Mouse (Mus musculus) kidney, adult 2 months (tissue): ENCODE data around the gene Galnt14. TPM values are rescaled to one million over a fixed set of nuclear protein-coding genes. Genes with fewer than 3 reads are reported as not detected.

Experiments
- DNase-seq: peaks from one replicate; pipeline ENCODE4 v3.0.0; 2021
- H3K27ac ChIP-seq: fragments of 200-500 bp; 2 replicates; pipeline ENCODE4 v1.5.1; 2012; ENCODE audit warnings: low read depth, low read length, control low read depth, inconsistent platforms; ENCODE audit not compliant: insufficient read depth
- H3K27me3 ChIP-seq: fragments of 200-500 bp; replicated peaks from 2 replicates; pipeline ENCODE4 v1.6.1; 2012; ENCODE audit warnings: mild to moderate bottlenecking, moderate library complexity, low read length, inconsistent platforms; ENCODE audit not compliant: control insufficient read depth, insufficient read depth
- H3K36me3 ChIP-seq: fragments of 200-500 bp; 2 replicates; pipeline ENCODE4 v1.6.1; 2012; ENCODE audit warnings: mild to moderate bottlenecking, moderate library complexity, low read length, inconsistent platforms; ENCODE audit not compliant: control insufficient read depth, insufficient read depth
- H3K4me1 ChIP-seq: fragments of 200-500 bp; 2 replicates; pipeline ENCODE4 v1.6.1; 2011; ENCODE audit warnings: low read length; ENCODE audit not compliant: control insufficient read depth, insufficient read depth
- H3K4me3 ChIP-seq: fragments of 200-500 bp; 2 replicates; pipeline ENCODE4 v1.5.1; 2011; ENCODE audit warnings: mild to moderate bottlenecking, low read depth, low read length, control low read depth; ENCODE audit not compliant: insufficient read depth
- CTCF ChIP-seq: fragments of 200-500 bp; conservative IDR thresholded peaks from 2 replicates; pipeline ENCODE4 v1.5.1; 2011; ENCODE audit warnings: low read depth, mild to moderate bottlenecking, control low read depth, low read length, moderate library complexity, mixed read lengths; ENCODE audit not compliant: insufficient read depth, insufficient read length
- POLR2A ChIP-seq: fragments of 200-500 bp; IDR thresholded peaks from one replicate; pipeline ENCODE4 v1.6.1; 2011; ENCODE audit warnings: low read depth, low read length, control low read depth
- WGBS: fragments of 180-500 bp; shearing (Covaris S2); methylation state at CpG from one replicate; pipeline ENCODE4 v1.1.7; 2018; 5-methylcytosine and 5-hydroxymethylcytosine counted together
- polyA plus RNA-seq: library from polyadenylated mRNA; depleted of rRNA; stranded (reverse); fragments of >200 nt; gene quantifications from 2 replicates; pipeline ENCODE4 v1.2.3, GENCODE M21; 2012

Galnt14 gene
- polyA plus RNA-seq, 1 experiment: 43.7 TPM

GRCm38 (mm10) chr17:73522169-73522568 is 188.1 kb downstream of the Galnt14 start:
- 90% methylated on average over 7 of the region's 7 CpGs for WGBS
- no peak for DNase-seq
- TF ChIP-seq POLR2A (no peak), CTCF (no peak)
- Histone ChIP-seq H3K27me3 (no peaks in the 10 kb centered on the region), H3K36me3 (no peaks in the 10 kb centered on the region), H3K4me1 (no peaks in the 10 kb centered on the region), H3K27ac (no peak overlapping the region), H3K4me3 (no peak overlapping the region)

- DNase-seq: no peak
- Histone ChIP-seq H3K4me1 (no peaks in the 10 kb centered on the region), H3K27me3 (no peaks in the 10 kb centered on the region), H3K4me3 (no peak overlapping the region), H3K27ac (no peak overlapping the region), H3K36me3 (no peaks in the 10 kb centered on the region)
- 91% methylated on average over 5 of the region's 5 CpGs for WGBS
- TF ChIP-seq POLR2A: no peak
- TF ChIP-seq CTCF: no peak
These were observed 190.9 kb downstream of the Galnt14 start for GRCm38 (mm10) chr17:73519350-73519749.

GRCm38 (mm10) chr17:73518359-73518758 is 191.9 kb downstream of the Galnt14 start:
- H3K4me3 ChIP-seq: no peak overlapping the region
- no peaks in the 10 kb centered on the region for H3K4me1 ChIP-seq
- TF ChIP-seq POLR2A (no peak), CTCF (no peak)
- H3K27me3 ChIP-seq: no peaks in the 10 kb centered on the region
- WGBS: 87% methylated on average over 1 of the region's 1 CpGs
- DNase-seq: no peak
- H3K36me3 ChIP-seq: no peaks in the 10 kb centered on the region
- no peak overlapping the region for H3K27ac ChIP-seq

- 92% methylated on average over 3 of the region's 3 CpGs for WGBS
- no peaks in the 10 kb centered on the region for H3K27me3 ChIP-seq
- H3K36me3 ChIP-seq: no peaks in the 10 kb centered on the region
- H3K4me1 ChIP-seq: no peaks in the 10 kb centered on the region
- no peak for DNase-seq
- H3K4me3 ChIP-seq: no peak overlapping the region
- TF ChIP-seq CTCF (no peak), POLR2A (no peak)
- no peak overlapping the region for H3K27ac ChIP-seq
These were observed 194.7 kb downstream of the Galnt14 start for GRCm38 (mm10) chr17:73515506-73515905.

GRCm38 (mm10) chr17:73514862-73515261 is 195.4 kb downstream of the Galnt14 start:
- Histone ChIP-seq H3K4me1 (no peaks in the 10 kb centered on the region), H3K27ac (no peak overlapping the region), H3K27me3 (no peaks in the 10 kb centered on the region), H3K4me3 (no peak overlapping the region), H3K36me3 (no peaks in the 10 kb centered on the region)
- DNase-seq: no peak
- TF ChIP-seq POLR2A (no peak), CTCF (no peak)
- WGBS: 80% methylated on average over 1 of the region's 1 CpGs

- TF ChIP-seq POLR2A (no peak), CTCF (no peak)
- Histone ChIP-seq H3K4me3 (no peak overlapping the region), H3K36me3 (no peaks in the 10 kb centered on the region), H3K27me3 (no peaks in the 10 kb centered on the region), H3K4me1 (no peaks in the 10 kb centered on the region), H3K27ac (no peak overlapping the region)
- DNase-seq: no peak
- WGBS: 89% methylated on average over 4 of the region's 4 CpGs
These were observed 196.0 kb downstream of the Galnt14 start for GRCm38 (mm10) chr17:73514258-73514657.

- H3K4me1 ChIP-seq: no peaks in the 10 kb centered on the region
- no peak overlapping the region for H3K4me3 ChIP-seq
- no peak for DNase-seq
- TF ChIP-seq CTCF: no peak
- no peak for TF ChIP-seq POLR2A
- H3K27ac ChIP-seq: no peak overlapping the region
- no peaks in the 10 kb centered on the region for H3K27me3 ChIP-seq
- no peaks in the 10 kb centered on the region for H3K36me3 ChIP-seq
- 79% methylated on average over 5 of the region's 5 CpGs for WGBS
These were observed 197.4 kb downstream of the Galnt14 start for GRCm38 (mm10) chr17:73512844-73513243.
